Comparison of ENCODE assay signal across 9 mouse cellular contexts in the genomic region with DNA sequence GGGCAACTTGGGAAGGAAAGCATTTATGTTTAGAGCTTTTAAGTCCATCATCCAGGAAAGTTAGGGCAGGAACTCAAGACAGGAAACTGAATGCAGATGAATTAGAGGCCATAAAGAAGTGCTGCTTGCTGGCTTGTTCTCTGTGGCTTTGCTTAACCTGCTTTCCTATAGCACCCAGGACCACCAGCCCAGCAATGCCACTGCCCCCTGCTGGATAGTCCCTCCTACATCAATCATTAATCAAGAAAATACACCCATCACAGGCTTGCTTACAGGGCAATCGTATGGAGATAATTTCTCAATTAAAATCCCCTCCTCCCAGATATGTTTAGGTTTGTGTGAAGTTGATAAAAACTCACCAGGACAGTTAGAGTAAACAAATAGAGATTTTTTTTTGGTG. TPM values are rescaled to one million over a fixed set of nuclear protein-coding genes. Genes with fewer than 3 reads are reported as not detected.
DNase-seq lines count a peak whose midpoint lies in the region; ATAC-seq and TF ChIP-seq lines count a peak whose summit lies in the region.
"Had no signal": no experiment of that assay in that cellular context is flagged by ENCODE, and none has a peak within 500 bp of the region (broad histone marks: within the 10 kb centered on the region; RNA-seq: fewer than 3 reads in every experiment).

No protein-coding gene starts in this region.

- peaks cover 7% of the 10 kb centered on the region for H3K4me1 ChIP-seq in hindbrain, embryonic 10.5 days (replicated peaks)
- peaks cover 4% of the 10 kb centered on the region for H3K4me1 ChIP-seq in hindbrain, embryonic 16.5 days (ENCODE audit: control insufficient read depth, insufficient read depth, low read depth, low read length)
- no peaks in the 10 kb centered on the region for H3K4me1 ChIP-seq in midbrain, postnatal 0 days (ENCODE audit: insufficient read depth, low read length)
- H3K4me1 ChIP-seq in midbrain, embryonic 10.5 days: peaks cover 9% of the 10 kb centered on the region

- no peak overlapping the region for H3K4me3 ChIP-seq in hindbrain, embryonic 10.5 days
- H3K4me3 ChIP-seq in hindbrain, embryonic 16.5 days (ENCODE audit: low read length): no peak overlapping the region
- H3K4me3 ChIP-seq in midbrain, postnatal 0 days (ENCODE audit: low read depth, low read length): no peak overlapping the region
- no peak overlapping the region for H3K4me3 ChIP-seq in midbrain, embryonic 10.5 days
- H3K4me3 ChIP-seq: heart, embryonic 10.5 days had no signal

- TF ChIP-seq POLR2A in brain, embryonic 14.5 days (IDR thresholded peaks at IDR 0.05; ENCODE audit: borderline replicate concordance, extremely low read depth, insufficient read depth, insufficient read length, poor library complexity, severe bottlenecking): no peak

- H3K27me3 ChIP-seq in hindbrain, embryonic 10.5 days (ENCODE audit: insufficient read depth, poor library complexity, severe bottlenecking): no peaks in the 10 kb centered on the region
- no peaks in the 10 kb centered on the region for H3K27me3 ChIP-seq in hindbrain, embryonic 16.5 days (replicated peaks; ENCODE audit: control insufficient read depth, insufficient read depth, low read length)
- no peaks in the 10 kb centered on the region for H3K27me3 ChIP-seq in midbrain, postnatal 0 days (ENCODE audit: insufficient read depth, low read length)
- H3K27me3 ChIP-seq in midbrain, embryonic 10.5 days (ENCODE audit: low read depth, poor library complexity, severe bottlenecking): no peaks in the 10 kb centered on the region
- H3K27me3 ChIP-seq in splenic B cell, adult 2 months (ENCODE audit: control insufficient read depth, insufficient read depth, low read length, poor library complexity, severe bottlenecking): no peaks in the 10 kb centered on the region; the same call in 1 of the 2 replicates

- no peak overlapping the region for H3K27ac ChIP-seq in hindbrain, embryonic 10.5 days
- no peak overlapping the region for H3K27ac ChIP-seq in hindbrain, embryonic 16.5 days (ENCODE audit: low read depth, low read length)
- H3K27ac ChIP-seq in midbrain, postnatal 0 days (ENCODE audit: low read depth, low read length): no peak overlapping the region
- H3K27ac ChIP-seq in midbrain, embryonic 10.5 days (replicated peaks): no peak overlapping the region
- H3K27ac ChIP-seq: heart, embryonic 10.5 days had no signal

- peak; percentile 38 for DNase-seq in hindbrain, embryonic 10.5 days (ENCODE audit: low spot score)
- peak; percentile 41 for DNase-seq in midbrain, postnatal 0 days (ENCODE audit: low spot score)
- DNase-seq in midbrain, embryonic 10.5 days (ENCODE audit: low spot score): no peak
- DNase-seq in brain, embryonic 14.5 days (ENCODE audit: low read depth): peak; percentile 65
- peak; percentile 38 for DNase-seq in splenic B cell, adult 2 months (ENCODE audit: low read depth, low spot score)

- H3K9ac ChIP-seq in hindbrain, embryonic 16.5 days (ENCODE audit: low read depth, low read length): no peak overlapping the region
- H3K9ac ChIP-seq in midbrain, postnatal 0 days (replicated peaks; ENCODE audit: low read length, poor library complexity, severe bottlenecking): no peak overlapping the region

- no peaks in the 10 kb centered on the region for H3K36me3 ChIP-seq in hindbrain, embryonic 10.5 days
- no peaks in the 10 kb centered on the region for H3K36me3 ChIP-seq in hindbrain, embryonic 16.5 days (ENCODE audit: control insufficient read depth, insufficient read depth, low read length)
- H3K36me3 ChIP-seq in midbrain, postnatal 0 days (ENCODE audit: insufficient read depth, low read length): no peaks in the 10 kb centered on the region; the same call in 1 of the 2 replicates
- H3K36me3 ChIP-seq in midbrain, embryonic 10.5 days: no peaks in the 10 kb centered on the region
- H3K36me3 ChIP-seq in splenic B cell, adult 2 months (ENCODE audit: control insufficient read depth, insufficient read depth, low read length, poor library complexity, severe bottlenecking): no peaks in the 10 kb centered on the region; the same call in 1 of the 2 replicates
- H3K36me3 ChIP-seq: heart, embryonic 10.5 days had no signal

- H3K4me2 ChIP-seq in hindbrain, embryonic 16.5 days (ENCODE audit: low read length): no peak overlapping the region
- H3K4me2 ChIP-seq in midbrain, postnatal 0 days (ENCODE audit: low read depth, low read length, poor library complexity, severe bottlenecking): no peak overlapping the region

- peak; percentile 69 for TF ChIP-seq CTCF in midbrain, postnatal 0 days (IDR thresholded peaks at IDR 0.05)
- peak; percentile 62; the same call in 1 of the 2 replicates for TF ChIP-seq CTCF in brain, embryonic 14.5 days (IDR thresholded peaks at IDR 0.05; ENCODE audit: borderline replicate concordance, extremely low read depth, insufficient read depth, insufficient read length)

- no peak for ATAC-seq in hindbrain, embryonic 16.5 days
- no peak for ATAC-seq in midbrain, postnatal 0 days (ENCODE audit: low FRiP score)
- no peak for ATAC-seq in frontal cortex, adult (ENCODE audit: low TSS enrichment)

- 79% methylated on average over 1 of the region's 1 CpGs for WGBS in hindbrain, embryonic 10.5 days
- 57% methylated on average over 1 of the region's 1 CpGs for WGBS in hindbrain, embryonic 16.5 days
- 59% methylated on average over 1 of the region's 1 CpGs for WGBS in midbrain, postnatal 0 days
- WGBS in midbrain, embryonic 10.5 days: 78% methylated on average over 1 of the region's 1 CpGs

- no peaks in the 10 kb centered on the region for H3K9me3 ChIP-seq in hindbrain, embryonic 10.5 days
- H3K9me3 ChIP-seq in hindbrain, embryonic 16.5 days (ENCODE audit: control insufficient read depth, low read length): no peaks in the 10 kb centered on the region
- H3K9me3 ChIP-seq in midbrain, postnatal 0 days (ENCODE audit: low read length): no peaks in the 10 kb centered on the region
- no peaks in the 10 kb centered on the region for H3K9me3 ChIP-seq in midbrain, embryonic 10.5 days (replicated peaks)
- H3K9me3 ChIP-seq: heart, embryonic 10.5 days had no signal

RNA-seq across cellular contexts. Expression of gene Fdxacb1, which starts 4.7 kb away (rescaled TPM):
- 11.4 and 13.5 TPM in 2 replicates for polyA plus RNA-seq in hindbrain, embryonic 10.5 days (2016; fragmentation: Nextera tagmentation; extraction: Ambion mirVana)
- polyA plus RNA-seq in hindbrain, embryonic 16.5 days (2015; fragmentation: Nextera tagmentation; extraction: Ambion mirVana): 10.7 and 11.1 TPM in 2 replicates
- total RNA-seq in midbrain, postnatal 0 days (2014; rRNA removed): 9.7 and 14.1 TPM in 2 replicates
- 9.2 and 13.1 TPM in 2 replicates for polyA plus RNA-seq in midbrain, postnatal 0 days (2015; fragmentation: Nextera tagmentation; extraction: Ambion mirVana)
- polyA plus RNA-seq in midbrain, embryonic 10.5 days (2016; fragmentation: Nextera tagmentation; extraction: Ambion mirVana): 12.1 and 12.8 TPM in 2 replicates
- polyA plus RNA-seq in brain, embryonic 14.5 days (2012; rRNA removed): 8.0 and 8.3 TPM in 2 replicates

RNA-seq across cellular contexts. Expression of gene Hspb2, which starts 11.2 kb away (rescaled TPM):
- polyA plus RNA-seq in hindbrain, embryonic 10.5 days (2016; fragmentation: Nextera tagmentation; extraction: Ambion mirVana): 0.65 and 0.71 TPM in 2 replicates
- 1.1 and 5.2 TPM in 2 replicates for polyA plus RNA-seq in hindbrain, embryonic 16.5 days (2015; fragmentation: Nextera tagmentation; extraction: Ambion mirVana)
- total RNA-seq in midbrain, postnatal 0 days (2014; rRNA removed): 1.1 and 5.2 TPM in 2 replicates
- polyA plus RNA-seq in midbrain, postnatal 0 days (2015; fragmentation: Nextera tagmentation; extraction: Ambion mirVana): 2.5 and 2.6 TPM in 2 replicates
- polyA plus RNA-seq in midbrain, embryonic 10.5 days (2016; fragmentation: Nextera tagmentation; extraction: Ambion mirVana): 0.33 and 0.60 TPM in 2 replicates
- 1.3 and 1.8 TPM in 2 replicates for polyA plus RNA-seq in brain, embryonic 14.5 days (2012; rRNA removed)
- total RNA-seq: common myeloid progenitor, adult 5-6 weeks had no signal

RNA-seq across cellular contexts. Expression of gene Alg9, which starts 11.5 kb away (rescaled TPM):
- 40.0 and 42.5 TPM in 2 replicates for polyA plus RNA-seq in hindbrain, embryonic 10.5 days (2016; fragmentation: Nextera tagmentation; extraction: Ambion mirVana)
- polyA plus RNA-seq in hindbrain, embryonic 16.5 days (2015; fragmentation: Nextera tagmentation; extraction: Ambion mirVana): 57.9 and 65.7 TPM in 2 replicates
- total RNA-seq in midbrain, postnatal 0 days (2014; rRNA removed): 97.6 and 106 TPM in 2 replicates
- polyA plus RNA-seq in midbrain, postnatal 0 days (2015; fragmentation: Nextera tagmentation; extraction: Ambion mirVana): 51.4 and 57.3 TPM in 2 replicates
- 37.9 and 38.1 TPM in 2 replicates for polyA plus RNA-seq in midbrain, embryonic 10.5 days (2016; fragmentation: Nextera tagmentation; extraction: Ambion mirVana)
- polyA plus RNA-seq in brain, embryonic 14.5 days (2012; rRNA removed): 52.4 and 53.9 TPM in 2 replicates

RNA-seq across cellular contexts. Expression of gene 1110032A03Rik, which starts 12.0 kb away (rescaled TPM):
- polyA plus RNA-seq in hindbrain, embryonic 10.5 days (2016; fragmentation: Nextera tagmentation; extraction: Ambion mirVana): 30.0 and 39.2 TPM in 2 replicates
- 57.7 and 61.7 TPM in 2 replicates for polyA plus RNA-seq in hindbrain, embryonic 16.5 days (2015; fragmentation: Nextera tagmentation; extraction: Ambion mirVana)
- total RNA-seq in midbrain, postnatal 0 days (2014; rRNA removed): 29.0 and 33.0 TPM in 2 replicates
- 59.6 and 60.7 TPM in 2 replicates for polyA plus RNA-seq in midbrain, postnatal 0 days (2015; fragmentation: Nextera tagmentation; extraction: Ambion mirVana)
- 29.6 and 30.1 TPM in 2 replicates for polyA plus RNA-seq in midbrain, embryonic 10.5 days (2016; fragmentation: Nextera tagmentation; extraction: Ambion mirVana)
- polyA plus RNA-seq in brain, embryonic 14.5 days (2012; rRNA removed): 46.5 and 50.1 TPM in 2 replicates

RNA-seq across cellular contexts. Expression of gene Cryab, which starts 12.2 kb away (rescaled TPM):
- 6.6 and 7.5 TPM in 2 replicates for polyA plus RNA-seq in hindbrain, embryonic 10.5 days (2016; fragmentation: Nextera tagmentation; extraction: Ambion mirVana)
- polyA plus RNA-seq in hindbrain, embryonic 16.5 days (2015; fragmentation: Nextera tagmentation; extraction: Ambion mirVana): 16.3 and 20.9 TPM in 2 replicates
- 6.2 and 11.3 TPM in 2 replicates for total RNA-seq in midbrain, postnatal 0 days (2014; rRNA removed)
- polyA plus RNA-seq in midbrain, postnatal 0 days (2015; fragmentation: Nextera tagmentation; extraction: Ambion mirVana): 18.7 and 19.7 TPM in 2 replicates
- 3.6 and 5.9 TPM in 2 replicates for polyA plus RNA-seq in midbrain, embryonic 10.5 days (2016; fragmentation: Nextera tagmentation; extraction: Ambion mirVana)
- 5.7 and 6.1 TPM in 2 replicates for polyA plus RNA-seq in brain, embryonic 14.5 days (2012; rRNA removed)
